Mouse (Mus musculus): Measurements from ENCODE around the gene Gucy1a1. TPM values are rescaled to one million over a fixed set of nuclear protein-coding genes. Genes with fewer than 3 reads are reported as not detected.
A peak's percentile ranks its signal among the peaks of the same experiment; 100 is the strongest.

The Gucy1a1 gene
- total RNA-seq, 2 experiments from 2014 or later, result 6.2 to 6.3 TPM

DNA sequence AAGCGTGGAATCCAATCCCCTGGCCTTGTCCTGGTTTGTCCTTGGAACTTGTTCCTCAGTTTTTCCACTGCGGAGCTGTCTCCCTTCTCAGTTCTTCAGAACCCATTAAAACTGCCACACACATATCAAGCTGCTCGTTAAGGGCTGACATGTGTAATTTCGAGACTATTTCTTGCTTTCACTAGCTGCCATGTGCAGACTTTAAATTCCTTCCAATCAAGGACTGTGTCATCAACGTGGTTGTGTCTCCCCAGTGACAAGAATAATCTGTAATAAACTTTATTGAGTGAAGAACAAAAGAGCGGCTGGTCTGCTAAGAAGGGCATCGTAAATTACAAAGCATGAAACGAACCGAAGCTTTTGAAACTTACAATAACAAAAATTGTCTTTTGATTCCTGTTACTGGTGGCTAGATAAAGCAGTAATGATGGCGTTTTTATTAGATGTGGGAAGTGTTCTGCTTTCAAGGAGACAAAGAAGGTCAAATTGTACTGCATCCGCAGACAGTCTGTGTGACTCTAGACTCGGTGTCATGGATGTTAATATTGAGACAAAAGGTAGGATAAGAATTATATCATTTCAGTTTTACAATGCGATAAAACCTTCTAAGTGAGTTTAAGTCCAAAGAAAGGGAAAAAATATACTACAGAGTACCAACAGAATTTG is 7.5 kb downstream of the Gucy1a1 start:
- no peak for DNase-seq
- Histone ChIP-seq H3K4me3 (peak overlapping the region; percentile 16), H3K27ac (no peak overlapping the region)
- no peak for TF ChIP-seq CTCF (IDR thresholded peaks at IDR 0.05)
- intact Hi-C loops (cut with DNase I), result no loop called here

DNA sequence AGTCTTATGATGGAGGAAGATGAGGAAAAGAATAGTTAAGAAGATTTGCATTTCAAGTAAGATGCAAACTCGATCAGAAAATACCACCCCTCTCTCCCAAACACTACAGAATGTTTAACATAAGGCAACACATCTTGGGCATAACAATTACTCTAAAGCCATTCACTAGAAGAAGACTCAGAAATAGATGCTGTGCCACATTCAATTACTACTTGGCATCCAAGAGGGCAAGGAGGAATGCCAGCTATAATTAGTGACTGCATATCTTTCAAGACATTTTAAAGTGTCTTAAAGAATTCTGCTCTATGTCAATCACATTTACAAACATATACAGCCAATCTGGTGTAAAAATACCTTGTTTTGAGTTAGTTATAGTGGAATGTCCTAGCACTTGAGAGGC is 10.1 kb downstream of the Gucy1a1 start:
- no peak overlapping the region for H3K4me3 ChIP-seq
- intact Hi-C loops (cut with DNase I), result no loop called here
- H3K27ac ChIP-seq, result no peak overlapping the region
- no peak for DNase-seq
- no peak for TF ChIP-seq CTCF (IDR thresholded peaks at IDR 0.05)

DNA sequence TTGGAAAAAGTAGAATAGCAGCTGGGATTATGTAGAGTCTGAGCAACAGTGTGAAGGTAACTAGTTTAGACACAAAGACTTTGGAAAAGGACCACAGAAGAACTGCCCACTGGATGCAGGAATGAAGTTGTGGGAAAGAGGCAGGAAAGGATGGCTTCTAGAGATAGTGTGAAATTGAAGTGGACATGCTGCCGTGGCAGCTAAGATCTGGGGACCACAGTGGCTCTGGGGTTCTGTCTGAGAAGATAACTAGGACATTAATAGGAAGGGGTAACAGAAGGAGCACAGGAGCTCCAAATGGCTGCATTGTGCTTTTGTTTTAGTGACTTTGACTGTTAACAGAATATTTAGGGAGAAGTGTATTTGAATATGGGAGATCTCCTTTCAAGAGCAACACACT is 16.3 kb downstream of the Gucy1a1 start:
- no peak overlapping the region for H3K27ac ChIP-seq
- no peak for TF ChIP-seq CTCF (IDR thresholded peaks at IDR 0.05)
- intact Hi-C loops (cut with DNase I), result no loop called here
- DNase-seq, result no peak
- H3K4me3 ChIP-seq, result no peak overlapping the region

DNA sequence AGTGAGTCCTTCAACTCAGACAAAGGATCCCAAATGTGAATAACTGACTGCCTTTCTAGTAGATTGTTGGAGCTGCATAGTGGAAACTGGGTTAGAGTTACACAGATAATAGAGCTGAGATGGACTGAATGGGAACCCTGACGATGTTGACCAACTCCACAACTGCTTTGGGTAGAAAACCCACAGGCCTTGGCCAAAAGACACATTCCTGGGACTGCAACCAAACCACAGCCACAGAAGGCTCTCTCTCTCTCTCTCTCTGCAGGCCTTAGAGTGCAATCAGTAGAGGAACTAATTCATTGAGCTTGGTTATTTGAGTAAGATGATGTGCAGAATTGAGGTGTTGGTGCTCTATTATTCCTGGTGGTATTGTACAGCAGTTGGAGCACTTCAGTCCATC is 21.0 kb downstream of the Gucy1a1 start:
- no peak for DNase-seq
- TF ChIP-seq CTCF (IDR thresholded peaks at IDR 0.05), result no peak
- Histone ChIP-seq H3K27ac (no peak overlapping the region), H3K4me3 (no peak overlapping the region)
- intact Hi-C loops (cut with DNase I), result no loop called here

DNA sequence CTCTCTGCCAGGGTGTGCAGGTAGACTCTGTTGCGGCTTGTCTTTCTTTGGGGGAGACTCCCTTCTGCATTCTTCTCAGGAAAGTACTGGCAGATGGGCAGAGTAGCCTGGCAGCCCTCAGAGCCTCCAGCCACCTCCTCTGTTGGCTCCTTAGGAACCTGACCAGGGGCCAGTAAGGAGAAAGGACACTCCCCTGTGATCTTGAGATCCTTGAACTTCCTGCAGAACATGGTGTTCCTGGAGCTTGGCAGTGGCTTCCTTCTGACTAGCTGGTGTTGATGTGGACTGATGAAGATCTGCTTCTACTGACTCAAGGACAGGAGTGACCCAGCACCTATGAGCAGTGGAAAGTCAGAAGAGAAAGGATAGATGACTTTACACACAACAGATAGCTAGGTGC is 26.7 kb downstream of the Gucy1a1 start:
- TF ChIP-seq CTCF (IDR thresholded peaks at IDR 0.05), result no peak
- intact Hi-C loops (cut with DNase I), result no loop called here
- Histone ChIP-seq H3K4me3 (no peak overlapping the region), H3K27ac (no peak overlapping the region)
- DNase-seq, result no peak

DNA sequence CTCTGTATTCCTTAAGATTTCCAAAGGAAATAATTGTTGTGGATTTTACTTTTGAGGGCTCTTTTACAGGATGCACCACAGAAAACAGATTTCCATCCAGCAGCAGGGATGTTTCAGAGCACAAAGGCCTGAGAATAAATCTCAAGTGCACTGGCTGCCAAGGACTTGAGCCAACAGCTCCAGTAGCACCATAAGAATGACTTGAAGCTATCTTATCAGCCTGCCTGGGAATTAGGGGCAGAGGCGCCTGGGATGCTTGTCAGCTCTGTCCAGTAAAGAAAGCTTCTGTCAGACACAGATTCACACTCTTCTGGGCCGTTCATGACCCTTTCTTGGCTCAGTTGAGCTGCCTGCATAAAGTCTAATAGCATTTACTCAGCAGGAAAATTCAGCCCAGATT is 33.1 kb downstream of the Gucy1a1 start:
- intact Hi-C loops (cut with DNase I), result no loop called here
- Histone ChIP-seq H3K4me3 (no peak overlapping the region), H3K27ac (no peak overlapping the region)
- no peak for TF ChIP-seq CTCF (IDR thresholded peaks at IDR 0.05)
- DNase-seq, result no peak

DNA sequence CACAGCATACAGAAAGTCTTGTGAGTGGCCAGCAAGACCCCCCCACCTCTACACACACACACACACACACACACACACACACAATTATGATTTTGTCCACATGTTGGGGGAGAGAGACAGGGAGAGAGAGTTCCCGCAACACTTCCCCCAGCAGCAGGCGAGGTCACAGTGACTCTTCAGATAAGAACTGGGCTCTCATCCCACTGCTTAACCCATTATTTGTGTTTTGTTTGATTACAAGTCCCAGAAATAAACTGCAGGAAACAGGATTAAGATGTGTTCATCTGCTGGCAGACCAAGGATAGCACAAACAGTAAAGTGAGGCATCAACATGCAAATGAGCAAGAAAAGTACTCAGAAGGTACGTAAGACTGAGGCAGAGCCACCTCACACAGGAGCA is 33.6 kb downstream of the Gucy1a1 start:
- no peak for TF ChIP-seq CTCF (IDR thresholded peaks at IDR 0.05)
- Histone ChIP-seq H3K27ac (no peak overlapping the region), H3K4me3 (no peak overlapping the region)
- DNase-seq, result no peak
- intact Hi-C loops (cut with DNase I), result no loop called here

DNA sequence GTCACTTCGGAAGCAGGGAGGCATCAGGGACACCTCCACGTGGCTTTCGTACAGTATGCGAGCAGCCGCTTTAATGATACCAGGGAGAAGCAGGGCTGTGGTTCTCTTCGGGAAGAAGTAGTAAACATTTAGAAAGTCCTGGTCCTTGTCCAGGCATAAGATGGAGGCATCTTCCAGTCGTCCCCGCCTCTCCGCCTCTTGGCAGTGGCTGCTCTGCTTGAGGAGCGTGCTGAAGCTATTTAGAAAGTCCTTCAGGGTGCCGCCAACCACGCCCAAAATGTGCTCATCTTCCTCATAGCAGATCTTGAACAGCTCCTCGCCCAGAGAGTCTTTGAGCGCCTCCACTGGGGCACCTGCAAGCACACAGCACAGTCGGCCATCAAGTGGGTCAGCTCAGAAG is 36.6 kb downstream of the Gucy1a1 start:
- intact Hi-C loops (cut with DNase I), result no loop called here
- no peak for TF ChIP-seq CTCF (IDR thresholded peaks at IDR 0.05)
- no peak overlapping the region for H3K4me3 ChIP-seq
- peak; percentile 19 for DNase-seq
- no peak overlapping the region for H3K27ac ChIP-seq

DNA sequence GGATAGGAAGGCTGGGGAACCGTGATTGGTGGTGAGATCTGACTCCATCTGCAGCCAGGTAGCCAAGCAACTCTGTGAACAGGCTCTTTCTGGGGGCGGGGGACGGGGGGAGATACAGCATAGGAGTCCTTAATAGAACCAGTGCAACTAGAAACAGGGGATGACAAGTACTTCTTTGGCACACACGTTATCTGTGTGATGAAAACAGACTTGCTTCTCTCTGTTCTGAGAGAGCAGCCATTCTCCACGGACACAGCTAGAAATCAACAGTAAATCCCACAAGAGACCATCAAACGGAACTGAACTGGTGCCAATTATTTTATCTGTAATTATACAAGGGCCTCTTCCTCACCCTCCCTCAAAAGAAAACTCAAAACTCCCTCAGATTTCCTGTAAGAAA is 41.4 kb downstream of the Gucy1a1 start:
- H3K27ac ChIP-seq, result no peak overlapping the region
- no peak for DNase-seq
- intact Hi-C loops (cut with DNase I), result no loop called here

DNA sequence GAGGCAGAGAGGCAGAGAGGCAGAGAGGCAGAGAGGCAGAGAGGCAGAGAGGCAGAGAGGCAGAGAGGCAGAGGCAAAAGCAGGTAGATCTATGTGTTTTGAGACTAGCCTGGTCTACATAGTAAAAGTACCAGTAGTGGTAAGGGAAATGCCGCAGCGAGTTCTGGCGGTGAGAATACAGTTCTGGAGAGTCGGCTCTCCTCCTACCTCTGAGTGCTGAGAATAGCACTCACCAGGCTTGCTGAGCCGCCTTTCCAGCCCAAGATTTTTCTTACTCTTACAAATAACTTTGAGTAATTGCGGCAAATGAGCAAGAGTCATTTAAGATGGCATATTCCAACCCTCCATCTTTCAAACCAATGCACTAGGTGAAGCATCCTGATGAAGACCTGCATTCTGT is 46.5 kb downstream of the Gucy1a1 start:
- H3K27ac ChIP-seq, result no peak overlapping the region
- intact Hi-C loops (cut with DNase I), result no loop called here
- DNase-seq, result no peak
- TF ChIP-seq CTCF (IDR thresholded peaks at IDR 0.05), result no peak
- H3K4me3 ChIP-seq, result no peak overlapping the region

More for the DNA sequence above, 41.4 kb downstream of the Gucy1a1 start:
- no peak for TF ChIP-seq CTCF (IDR thresholded peaks at IDR 0.05)
- H3K4me3 ChIP-seq, result no peak overlapping the region

DNA sequence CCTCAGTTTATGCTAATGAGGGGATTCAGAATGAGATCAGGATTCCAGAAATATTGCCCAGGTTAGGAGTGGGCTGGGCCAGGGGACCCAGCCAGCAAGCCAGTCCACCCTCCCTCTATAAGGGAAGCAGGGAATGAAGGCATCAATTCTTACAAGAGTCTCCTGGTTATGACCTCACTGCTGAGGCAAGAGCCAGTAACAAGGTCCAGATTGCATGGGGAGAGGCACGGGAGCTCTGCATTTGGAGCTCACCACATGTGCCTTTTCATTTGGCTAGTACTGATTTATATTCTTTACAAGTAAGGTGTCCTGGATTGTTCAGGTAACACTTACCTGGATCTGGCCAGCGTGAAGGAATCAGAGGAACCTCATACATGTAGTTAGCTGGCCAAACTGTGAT is 48.8 kb downstream of the Gucy1a1 start:
- TF ChIP-seq CTCF (IDR thresholded peaks at IDR 0.05), result no peak
- intact Hi-C loops (cut with DNase I), result no loop called here
- no peak for DNase-seq
- Histone ChIP-seq H3K4me3 (no peak overlapping the region), H3K27ac (no peak overlapping the region)

DNA sequence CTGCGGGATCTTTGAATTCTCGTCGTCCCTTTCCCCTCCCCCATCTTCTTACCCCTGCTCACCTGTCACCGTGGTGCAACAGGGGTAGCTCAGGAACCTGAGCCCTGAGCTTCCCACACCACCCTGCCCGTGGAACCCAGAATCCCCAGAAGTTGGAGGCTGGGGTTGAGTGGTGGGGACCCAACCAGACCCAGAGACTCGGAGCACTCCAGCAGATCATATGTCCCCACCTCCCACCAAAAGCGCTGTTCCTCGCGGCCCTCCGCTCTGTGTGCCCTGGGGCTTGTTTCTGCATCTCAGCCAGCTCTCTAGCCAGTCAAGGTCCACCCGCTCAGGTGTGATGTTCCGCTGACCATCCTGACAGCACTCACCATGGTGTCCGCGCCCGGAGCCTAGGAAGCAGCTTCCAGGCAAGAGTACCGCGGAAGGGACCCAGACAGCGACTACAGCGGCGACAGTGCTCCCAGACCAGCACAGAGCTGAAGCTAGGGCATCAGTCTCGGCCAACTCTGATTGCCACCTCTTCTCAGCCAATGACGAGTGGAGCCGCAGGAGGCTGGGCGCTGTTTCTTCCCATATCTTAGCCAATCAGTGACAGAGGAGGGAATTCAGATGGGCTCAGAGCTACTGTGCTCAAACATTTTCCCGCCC is 71.3 kb downstream of the Gucy1a1 start, which contains the start of gene Gucy1b1:
Gucy1b1 (minus strand) TSS at position 489 of the 651 bp plus-strand sequence.
- TF ChIP-seq CTCF (IDR thresholded peaks at IDR 0.05), result no peak
- H3K27ac ChIP-seq, result peak within 1 kb of the TSS; percentile 72
- H3K4me3 ChIP-seq, result peak within 1 kb of the TSS; percentile 71
- intact Hi-C loops (cut with DNase I), result no loop called here
- peak; percentile 71 for DNase-seq

DNA sequence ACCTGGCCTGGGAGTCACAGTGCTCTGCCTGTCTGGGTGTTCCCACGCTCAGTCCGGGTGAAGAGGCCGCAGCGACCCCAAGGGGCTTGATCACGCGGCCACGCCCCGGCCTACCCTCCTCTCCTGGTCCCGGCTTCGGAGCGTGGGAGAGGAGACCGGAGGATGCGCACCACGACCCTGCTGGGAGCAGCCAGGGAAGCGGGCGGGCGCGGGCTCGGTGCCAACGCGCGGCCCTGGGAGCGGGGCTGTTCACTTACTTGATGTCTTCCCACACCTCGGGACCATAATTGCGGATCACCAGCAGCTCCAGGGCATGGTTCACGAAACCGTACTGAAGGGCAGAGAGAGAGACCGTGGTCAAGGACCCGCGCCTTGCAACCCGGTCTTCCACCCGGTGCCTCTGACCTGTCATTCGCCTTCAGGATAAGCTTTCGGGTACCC is 71.8 kb downstream of the Gucy1a1 start:
- peak; percentile 72 for DNase-seq
- intact Hi-C loops (cut with DNase I), result no loop called here
- H3K4me3 ChIP-seq, result peak overlapping the region; percentile 71
- H3K27ac ChIP-seq, result peak overlapping the region; percentile 72
- no peak for TF ChIP-seq CTCF (IDR thresholded peaks at IDR 0.05)

DNA sequence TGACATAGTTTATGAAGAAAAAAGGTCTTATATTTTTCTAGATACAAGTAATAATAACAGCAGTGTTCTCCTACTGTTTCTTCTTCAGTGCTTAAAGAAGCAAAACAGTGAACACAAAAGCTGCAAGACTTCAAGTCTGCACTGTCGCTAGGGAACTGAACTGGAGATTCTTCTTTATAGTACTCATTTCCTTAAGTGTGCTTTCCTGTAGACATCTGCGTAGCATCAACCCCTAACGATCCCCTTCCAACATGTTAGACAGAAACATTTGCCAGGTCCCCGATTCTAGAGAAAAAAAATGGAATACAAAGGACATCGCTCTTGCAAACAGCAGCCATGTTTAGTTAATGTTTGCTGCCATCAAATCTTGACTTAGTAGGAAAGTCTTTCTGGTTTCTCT is 77.8 kb downstream of the Gucy1a1 start:
- no peak for TF ChIP-seq CTCF (IDR thresholded peaks at IDR 0.05)
- intact Hi-C loops (cut with DNase I), result no loop called here
- H3K27ac ChIP-seq, result no peak overlapping the region

More for the DNA sequence above, 77.8 kb downstream of the Gucy1a1 start:
- no peak overlapping the region for H3K4me3 ChIP-seq
- DNase-seq, result no peak

All from gastrocnemius, adult 2 months (tissue).